Mouse (Mus musculus) ovary, postnatal 10 days (tissue): ENCODE measurements around the gene Fpr2.
"Not testable (repeated sequence)": the region's sequence is repeated elsewhere in the genome, so short reads cannot be mapped to it uniquely, and the experiment has no call there.

Experiments
- DNase-seq: peaks from one replicate; pipeline ENCODE4 v3.0.0; 2022; ENCODE audit warnings: low spot score

The Fpr2 gene

GRCm38 (mm10) chr17:17887774-17888248, at the start of gene Fpr2, which contains the start of gene Fpr3:
TSS of gene Fpr2 (plus strand) at chr17:17887824.
TSS of gene Fpr3 (plus strand) at chr17:17887852.
- no peak for DNase-seq

GRCm38 (mm10) chr17:17837919-17838701, 49.5 kb upstream of the Fpr2 start:
- DNase-seq, result peak; percentile 90

- DNase-seq, result no peak
Measured at GRCm38 (mm10) chr17:17839276-17839675, 48.3 kb upstream of the Fpr2 start.

GRCm38 (mm10) chr17:17840796-17841195, 46.8 kb upstream of the Fpr2 start:
- no peak for DNase-seq

GRCm38 (mm10) chr17:17843534-17844261, 43.9 kb upstream of the Fpr2 start:
- no peak for DNase-seq

GRCm38 (mm10) chr17:17844606-17845005, 43.0 kb upstream of the Fpr2 start:
- not testable (repeated sequence) for DNase-seq

GRCm38 (mm10) chr17:17845187-17846027, 42.2 kb upstream of the Fpr2 start:
- DNase-seq, result no peak

GRCm38 (mm10) chr17:17848988-17849387, 38.6 kb upstream of the Fpr2 start:
- no peak for DNase-seq

- no peak for DNase-seq
Measured at GRCm38 (mm10) chr17:17849906-17850712, 37.5 kb upstream of the Fpr2 start.

- DNase-seq, result no peak
Measured at GRCm38 (mm10) chr17:17855064-17855838, 32.4 kb upstream of the Fpr2 start, which contains the start of gene Has1. TSS of gene Has1 (minus strand) at chr17:17855205.

GRCm38 (mm10) chr17:17856612-17857011, 31.0 kb upstream of the Fpr2 start:
- DNase-seq, result no peak

- no peak for DNase-seq
Measured at GRCm38 (mm10) chr17:17857446-17857845, 30.2 kb upstream of the Fpr2 start.

GRCm38 (mm10) chr17:17860110-17860509, 27.5 kb upstream of the Fpr2 start:
- no peak for DNase-seq

GRCm38 (mm10) chr17:17862360-17862759, 25.3 kb upstream of the Fpr2 start:
- DNase-seq, result no peak

GRCm38 (mm10) chr17:17865168-17865567, 22.5 kb upstream of the Fpr2 start:
- no peak for DNase-seq

GRCm38 (mm10) chr17:17866801-17867469, 20.7 kb upstream of the Fpr2 start:
- DNase-seq, result no peak

- no peak for DNase-seq
Measured at GRCm38 (mm10) chr17:17870892-17871550, 16.6 kb upstream of the Fpr2 start.

GRCm38 (mm10) chr17:17871697-17872096, 15.9 kb upstream of the Fpr2 start:
- no peak for DNase-seq

GRCm38 (mm10) chr17:17879347-17879746, 8.3 kb upstream of the Fpr2 start:
- no peak for DNase-seq
